Mouse (Mus musculus) thymus, adult 2 months (tissue): ENCODE measurements around the gene Gm9048. TPM values are rescaled to one million over a fixed set of nuclear protein-coding genes. Genes with fewer than 3 reads are reported as not detected.
"Not testable (repeated sequence)": the region's sequence is repeated elsewhere in the genome, so short reads cannot be mapped to it uniquely, and the experiment has no call there.

ENCODE experiments used
- DNase-seq: peaks from one replicate; pipeline ENCODE4 v3.0.0; 2021
- H3K27ac ChIP-seq: fragments of 200-500 bp; 2 replicates; pipeline ENCODE4 v1.5.1; 2012; ENCODE audit warnings: low read length, control low read depth; ENCODE audit not compliant: control insufficient read depth, insufficient read depth
- H3K27me3 ChIP-seq: fragments of 200-500 bp; 2 replicates; pipeline ENCODE4 v1.6.1; 2012; ENCODE audit warnings: mild to moderate bottlenecking, low read length, moderate library complexity, mixed read lengths; ENCODE audit not compliant: control insufficient read depth, insufficient read depth
- H3K36me3 ChIP-seq: fragments of 200-500 bp; 2 replicates; pipeline ENCODE4 v1.6.1; 2012; ENCODE audit warnings: mild to moderate bottlenecking, low read length, moderate library complexity; ENCODE audit not compliant: control insufficient read depth, insufficient read depth
- H3K4me1 ChIP-seq: fragments of 200-500 bp; replicated peaks from 2 replicates; pipeline ENCODE4 v1.6.1; 2012; ENCODE audit warnings: low read length; ENCODE audit not compliant: control insufficient read depth, insufficient read depth
- H3K4me3 ChIP-seq: fragments of 200-500 bp; 2 replicates; pipeline ENCODE4 v1.5.1; 2012; ENCODE audit warnings: mild to moderate bottlenecking, low read length, control low read depth, moderate library complexity; ENCODE audit not compliant: control insufficient read depth, insufficient read depth
- CTCF ChIP-seq: fragments of 200-500 bp; IDR thresholded peaks from 2 replicates; pipeline ENCODE4 v1.5.1; 2012; ENCODE audit warnings: mild to moderate bottlenecking, control low read depth, low read length, moderate library complexity, borderline replicate concordance; ENCODE audit not compliant: control insufficient read depth, poor library complexity, insufficient read depth; ENCODE audit errors: extremely low read depth
- POLR2A ChIP-seq: fragments of 200-500 bp; IDR thresholded peaks from 2 replicates; pipeline ENCODE4 v1.6.1; 2012; ENCODE audit warnings: mild to moderate bottlenecking, low read length, control low read depth, moderate library complexity; ENCODE audit not compliant: control insufficient read depth, poor library complexity, insufficient read depth; ENCODE audit errors: extremely low read depth
- WGBS: fragments of 180-500 bp; shearing (Covaris S2); methylation state at CpG from one replicate; pipeline ENCODE4 v1.1.7; 2018; 5-methylcytosine and 5-hydroxymethylcytosine counted together
- polyA plus RNA-seq: library from polyadenylated mRNA; depleted of rRNA; stranded (reverse); fragments of >200 nt; gene quantifications from 2 replicates; pipeline ENCODE4 v1.2.3, GENCODE M21; 2012; rRNA removed

Gm9048 gene
- polyA plus RNA-seq, 1 experiment = not detected

DNA sequence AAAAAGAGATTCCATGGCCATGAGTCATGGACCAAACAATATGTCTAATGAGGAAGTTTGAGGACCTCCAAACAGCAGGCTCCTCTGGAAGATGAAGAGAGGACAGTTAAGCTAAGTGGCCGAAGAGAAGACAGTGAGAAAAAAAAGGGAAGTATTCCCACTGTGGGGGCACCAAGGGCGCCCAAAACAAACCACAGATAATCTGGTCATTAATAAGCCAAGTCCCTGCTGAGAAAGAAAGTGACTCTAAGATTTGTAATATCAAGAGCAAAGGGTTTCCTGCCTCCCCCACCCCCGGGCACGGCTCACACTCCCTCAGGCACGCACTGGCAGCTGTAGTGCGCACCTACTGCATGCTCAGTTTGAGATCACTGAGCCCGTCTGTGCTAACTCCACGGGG lies 29.5 kb downstream of the Gm9048 start:
- Histone ChIP-seq H3K27ac (no peak overlapping the region), H3K4me3 (no peak overlapping the region), H3K4me1 (no peaks in the 10 kb centered on the region), H3K36me3 (no peaks in the 10 kb centered on the region), H3K27me3 (no peaks in the 10 kb centered on the region)
- 37% methylated on average over 8 of the region's 8 CpGs for WGBS
- no peak for DNase-seq
- no peak for TF ChIP-seq POLR2A
- TF ChIP-seq CTCF = no peak

DNA sequence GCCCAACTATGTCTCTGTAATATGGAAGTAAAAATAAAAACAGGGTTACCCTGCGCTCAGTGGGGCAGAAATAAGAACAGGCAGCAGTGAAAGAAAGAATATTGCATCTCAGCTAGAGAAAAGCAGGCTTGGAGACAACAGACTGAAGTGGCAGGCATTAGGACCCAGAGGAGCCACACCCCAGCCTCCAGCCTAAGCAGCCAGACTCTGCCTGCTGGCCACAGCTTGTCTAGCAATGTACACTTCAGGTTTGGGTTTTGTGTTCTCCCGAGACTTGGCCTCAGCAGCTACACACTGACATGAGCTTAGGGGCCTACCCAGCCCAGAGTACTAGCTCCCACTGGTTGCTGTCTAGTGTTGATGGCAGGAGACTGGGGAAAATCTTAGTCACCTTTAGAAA lies 46.3 kb downstream of the Gm9048 start:
- not testable (repeated sequence) for H3K27me3 ChIP-seq, H3K4me3 ChIP-seq, H3K4me1 ChIP-seq, H3K27ac ChIP-seq, H3K36me3 ChIP-seq, DNase-seq
- 52% methylated on average over 2 of the region's 2 CpGs for WGBS

Other genes with a start within 250 kb of the Gm9048 start
- 23.3 and 34.8 TPM in 2 replicates for gene Mdm1, start 206.9 kb downstream of the Gm9048 start, polyA plus RNA-seq
- 0.20 TPM in 1 of 2 replicates, not detected in the other for gene Il22, start 143.7 kb downstream of the Gm9048 start, polyA plus RNA-seq
- gene Gm32717, start 107.9 kb downstream of the Gm9048 start, polyA plus RNA-seq = not detected in 2 replicates
- not detected in 2 replicates for gene Gm32802, start 90.0 kb downstream of the Gm9048 start, polyA plus RNA-seq
- not detected in 2 replicates for gene Iltifb, start 53.6 kb downstream of the Gm9048 start, polyA plus RNA-seq
- not detected in 2 replicates for gene Gm9040, start 21.7 kb downstream of the Gm9048 start, polyA plus RNA-seq
- gene Gm9044, start 16.3 kb downstream of the Gm9048 start, polyA plus RNA-seq = not detected in 2 replicates
- gene Gm9045, start 10.8 kb downstream of the Gm9048 start, polyA plus RNA-seq = 0.05 TPM in 1 of 2 replicates, not detected in the other
- gene Gm9046, start 5.4 kb downstream of the Gm9048 start, polyA plus RNA-seq = not detected in 2 replicates
- gene Gm9049, start 5.4 kb upstream of the Gm9048 start, polyA plus RNA-seq = 0.05 TPM in 1 of 2 replicates, not detected in the other
- gene Ifng, start 92.4 kb upstream of the Gm9048 start, polyA plus RNA-seq = 0.24 TPM in 1 of 2 replicates, not detected in the other